Mouse (Mus musculus) activated CD4-positive, CD25-positive, alpha-beta regulatory T cell, adult 4 months (primary cell): Measurements from ENCODE around the gene Dcx. TPM values are rescaled to one million over a fixed set of nuclear protein-coding genes. Genes with fewer than 3 reads are reported as not detected.

Experiments used
- ATAC-seq: one replicate; pipeline ENCODE4 v1.8.0; 2017
- polyA plus RNA-seq, 2 experiments: library from polyadenylated mRNA; unstranded; fragments of 100-300 nt; shearing (Covaris generic); gene quantifications; one replicate each; pipeline ENCODE4 v1.2.1; 2017

Gene Dcx
- polyA plus RNA-seq, 2 experiments from 2014 or later, result not detected

GRCm38 (mm10) chrX:143826521-143826920 lies 106.6 kb downstream of the Dcx start:
- ATAC-seq, result no peak

- ATAC-seq, result no peak
Observed at GRCm38 (mm10) chrX:143818961-143819360, 114.2 kb downstream of the Dcx start.

GRCm38 (mm10) chrX:143815948-143816347 lies 117.2 kb downstream of the Dcx start:
- ATAC-seq, result no peak

Other genes with a start within 250 kb of the Dcx start
- not detected for gene Capn6, start 105.9 kb downstream of the Dcx start, polyA plus RNA-seq
- not detected for gene A730046J19Rik, start 220.4 kb upstream of the Dcx start, polyA plus RNA-seq